Mouse (Mus musculus) erythroblast, adult 5-6 weeks (primary cell): ENCODE data around the gene Chd3. TPM values are rescaled to one million over a fixed set of nuclear protein-coding genes. Genes with fewer than 3 reads are reported as not detected.

Experiments
- total RNA-seq, 2 experiments: library from RNA; stranded (forward) in 1 of 2; stranded (reverse) in 1 of 2; fragments of 150-400 nt in 1 of 2; fragments of 200-764, 138-1000 nt in 1 of 2; gene quantifications; 2 replicates each; pipeline versions ENCODE4 v1.2.3 to v1.2.4; 2015 to 2017; ENCODE audit warnings: low replicate concordance in 2 of 2

Gene Chd3
- total RNA-seq, 2 experiments from 2014 or later, result 7.9 to 16.8 TPM

Other genes starting within 250 kb of the Chd3 start
- not detected in 2 replicates for gene Hes7, start 249.0 kb downstream of the Chd3 start, total RNA-seq (2015; ENCODE audit: low replicate concordance)
- not detected in 2 replicates for gene Hes7, start 249.0 kb downstream of the Chd3 start, total RNA-seq (2017; ENCODE audit: low replicate concordance)
- gene 9130213A22Rik, start 246.8 kb downstream of the Chd3 start, total RNA-seq (2015; ENCODE audit: low replicate concordance), result not detected in 2 replicates
- gene 9130213A22Rik, start 246.8 kb downstream of the Chd3 start, total RNA-seq (2017; ENCODE audit: low replicate concordance), result not detected in 2 replicates
- not detected in 2 replicates for gene Aloxe3, start 243.5 kb downstream of the Chd3 start, total RNA-seq (2015; ENCODE audit: low replicate concordance)
- gene Aloxe3, start 243.5 kb downstream of the Chd3 start, total RNA-seq (2017; ENCODE audit: low replicate concordance), result 0.51 TPM in 1 of 2 replicates, not detected in the other
- not detected in 2 replicates for gene Alox12b, start 212.4 kb downstream of the Chd3 start, total RNA-seq (2015; ENCODE audit: low replicate concordance)
- not detected in 2 replicates for gene Alox12b, start 212.4 kb downstream of the Chd3 start, total RNA-seq (2017; ENCODE audit: low replicate concordance)
- not detected in 2 replicates for gene Alox8, start 171.6 kb downstream of the Chd3 start, total RNA-seq (2015; ENCODE audit: low replicate concordance)
- gene Alox8, start 171.6 kb downstream of the Chd3 start, total RNA-seq (2017; ENCODE audit: low replicate concordance), result 0.34 TPM in 1 of 2 replicates, not detected in the other
- gene Gucy2e, start 132.4 kb downstream of the Chd3 start, total RNA-seq (2015; ENCODE audit: low replicate concordance), result not detected in 2 replicates
- gene Gucy2e, start 132.4 kb downstream of the Chd3 start, total RNA-seq (2017; ENCODE audit: low replicate concordance), result under 0.01 TPM in 1 of 2 replicates, not detected in the other
- gene Cntrob, start 45.6 kb downstream of the Chd3 start, total RNA-seq (2015; ENCODE audit: low replicate concordance), result 2.9 and 7.3 TPM in 2 replicates
- 16.9 and 24.4 TPM in 2 replicates for gene Cntrob, start 45.6 kb downstream of the Chd3 start, total RNA-seq (2017; ENCODE audit: low replicate concordance)
- gene Trappc1, start 45.4 kb downstream of the Chd3 start, total RNA-seq (2015; ENCODE audit: low replicate concordance), result 33.2 and 43.7 TPM in 2 replicates
- gene Trappc1, start 45.4 kb downstream of the Chd3 start, total RNA-seq (2017; ENCODE audit: low replicate concordance), result 12.7 and 24.8 TPM in 2 replicates
- not detected in 2 replicates for gene Kcnab3, start 43.1 kb downstream of the Chd3 start, total RNA-seq (2015; ENCODE audit: low replicate concordance)
- gene Kcnab3, start 43.1 kb downstream of the Chd3 start, total RNA-seq (2017; ENCODE audit: low replicate concordance), result not detected in 2 replicates
- gene Rnf227, start 28.9 kb downstream of the Chd3 start, total RNA-seq (2015; ENCODE audit: low replicate concordance), result 1.7 and 15.2 TPM in 2 replicates
- 0.70 and 3.2 TPM in 2 replicates for gene Rnf227, start 28.9 kb downstream of the Chd3 start, total RNA-seq (2017; ENCODE audit: low replicate concordance)
- gene Naa38, start 26.1 kb upstream of the Chd3 start, total RNA-seq (2015; ENCODE audit: low replicate concordance), result 25.6 and 30.3 TPM in 2 replicates
- 18.5 and 25.2 TPM in 2 replicates for gene Naa38, start 26.1 kb upstream of the Chd3 start, total RNA-seq (2017; ENCODE audit: low replicate concordance)
- 12.5 and 16.1 TPM in 2 replicates for gene Cyb5d1, start 26.2 kb upstream of the Chd3 start, total RNA-seq (2015; ENCODE audit: low replicate concordance)
- 23.5 and 31.4 TPM in 2 replicates for gene Cyb5d1, start 26.2 kb upstream of the Chd3 start, total RNA-seq (2017; ENCODE audit: low replicate concordance)
- not detected in 2 replicates for gene Tmem88, start 28.8 kb upstream of the Chd3 start, total RNA-seq (2015; ENCODE audit: low replicate concordance)
- gene Tmem88, start 28.8 kb upstream of the Chd3 start, total RNA-seq (2017; ENCODE audit: low replicate concordance), result not detected in 2 replicates
- 5.8 and 8.2 TPM in 2 replicates for gene Kdm6b, start 44.3 kb upstream of the Chd3 start, total RNA-seq (2015; ENCODE audit: low replicate concordance)
- 0.84 and 1.5 TPM in 2 replicates for gene Kdm6b, start 44.3 kb upstream of the Chd3 start, total RNA-seq (2017; ENCODE audit: low replicate concordance)
- not detected in 2 replicates for gene Dnah2, start 179.7 kb upstream of the Chd3 start, total RNA-seq (2015; ENCODE audit: low replicate concordance)
- gene Dnah2, start 179.7 kb upstream of the Chd3 start, total RNA-seq (2017; ENCODE audit: low replicate concordance), result not detected in 2 replicates
- gene Efnb3, start 190.8 kb upstream of the Chd3 start, total RNA-seq (2015; ENCODE audit: low replicate concordance), result 1.2 TPM in 1 of 2 replicates, not detected in the other
- 1.3 and 2.2 TPM in 2 replicates for gene Efnb3, start 190.8 kb upstream of the Chd3 start, total RNA-seq (2017; ENCODE audit: low replicate concordance)
- gene Wrap53, start 210.8 kb upstream of the Chd3 start, total RNA-seq (2015; ENCODE audit: low replicate concordance), result 18.4 and 21.3 TPM in 2 replicates
- gene Wrap53, start 210.8 kb upstream of the Chd3 start, total RNA-seq (2017; ENCODE audit: low replicate concordance), result 7.7 and 8.9 TPM in 2 replicates
- 44.6 and 56.8 TPM in 2 replicates for gene Trp53, start 211.0 kb upstream of the Chd3 start, total RNA-seq (2015; ENCODE audit: low replicate concordance)
- gene Trp53, start 211.0 kb upstream of the Chd3 start, total RNA-seq (2017; ENCODE audit: low replicate concordance), result 25.1 and 28.0 TPM in 2 replicates
- 10.6 and 24.0 TPM in 2 replicates for gene Atp1b2, start 236.5 kb upstream of the Chd3 start, total RNA-seq (2015; ENCODE audit: low replicate concordance)
- 1.2 and 4.0 TPM in 2 replicates for gene Atp1b2, start 236.5 kb upstream of the Chd3 start, total RNA-seq (2017; ENCODE audit: low replicate concordance)
- gene Shbg, start 248.5 kb upstream of the Chd3 start, total RNA-seq (2015; ENCODE audit: low replicate concordance), result not detected in 2 replicates
- 0.51 TPM in 1 of 2 replicates, not detected in the other for gene Shbg, start 248.5 kb upstream of the Chd3 start, total RNA-seq (2017; ENCODE audit: low replicate concordance)